Mouse (Mus musculus) CD4-positive, CD25-positive, alpha-beta regulatory T cell, adult 2 months (primary cell): ENCODE data around the gene Tas1r1.
A peak's percentile ranks its signal among the peaks of the same experiment; 100 is the strongest.

ENCODE experiments used
- DNase-seq: peaks from one replicate; pipeline ENCODE4 v3.0.0-alpha.2; 2012; ENCODE audit warnings: low read depth, low spot score

Tas1r1 gene

GRCm38 (mm10) chr4:151988342-151989109 lies 49.8 kb downstream of the Tas1r1 start, which contains the start of gene Thap3:
Thap3 (minus strand) TSS chr4:151988997.
- peak; percentile 89 for DNase-seq

DNA sequence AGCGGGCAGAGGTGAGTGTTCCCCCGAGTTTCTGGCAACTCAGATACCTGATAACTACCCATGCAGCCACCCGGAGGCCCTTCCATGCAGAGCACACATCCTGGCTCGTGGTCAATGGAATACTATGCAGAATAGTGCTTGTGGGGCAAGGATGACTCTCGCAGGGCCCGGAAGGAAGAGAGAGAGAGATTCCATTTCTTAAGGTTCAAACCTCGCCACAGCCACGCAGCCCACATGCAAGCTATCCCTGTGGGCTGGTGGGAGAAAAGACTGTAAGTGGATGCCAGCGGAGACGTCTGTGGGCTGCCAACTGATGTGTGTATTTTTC lies 50.4 kb downstream of the Tas1r1 start:
- DNase-seq = no peak

- DNase-seq = no peak
These were observed 51.7 kb downstream of the Tas1r1 start for GRCm38 (mm10) chr4:151986650-151987049.

GRCm38 (mm10) chr4:151985886-151986285 lies 52.5 kb downstream of the Tas1r1 start:
- DNase-seq = peak; percentile 82

- DNase-seq = no peak
These were observed 54.8 kb downstream of the Tas1r1 start for GRCm38 (mm10) chr4:151983560-151983959.

- DNase-seq = no peak
These were observed 55.3 kb downstream of the Tas1r1 start for GRCm38 (mm10) chr4:151983043-151983442.

DNA sequence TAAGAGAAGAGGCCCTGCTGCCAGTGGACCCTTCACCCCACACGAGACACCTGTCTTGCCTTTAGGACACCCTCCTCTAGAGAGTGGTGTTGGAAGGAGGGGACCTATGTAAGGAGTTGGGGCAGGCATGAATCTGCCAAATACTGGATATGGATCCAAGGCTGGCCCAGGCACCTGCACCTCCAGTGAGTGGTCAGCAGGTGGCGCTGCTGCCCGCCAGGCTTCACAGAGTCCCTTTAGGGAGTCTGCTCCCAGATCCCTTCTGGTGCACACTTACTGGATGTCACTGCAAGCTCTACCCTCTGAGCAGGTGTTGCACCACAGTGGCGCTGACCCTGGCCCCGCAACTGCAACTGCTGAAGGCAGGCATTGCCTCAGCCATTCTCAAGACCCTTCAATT lies 57.0 kb downstream of the Tas1r1 start:
- peak; percentile 87 for DNase-seq

GRCm38 (mm10) chr4:151980699-151981098 lies 57.7 kb downstream of the Tas1r1 start:
- DNase-seq = peak; percentile 50
